Mouse (Mus musculus) natural killer cell, adult 2 months (primary cell): Measurements from ENCODE around the gene Coil.
A peak's percentile ranks its signal among the peaks of the same experiment; 100 is the strongest.

ENCODE experiments used
- DNase-seq, 2 experiments: peaks; one replicate each; pipeline ENCODE4 v3.0.0; 2022; ENCODE audit warnings: low spot score in 2 of 2

Coil gene

DNA sequence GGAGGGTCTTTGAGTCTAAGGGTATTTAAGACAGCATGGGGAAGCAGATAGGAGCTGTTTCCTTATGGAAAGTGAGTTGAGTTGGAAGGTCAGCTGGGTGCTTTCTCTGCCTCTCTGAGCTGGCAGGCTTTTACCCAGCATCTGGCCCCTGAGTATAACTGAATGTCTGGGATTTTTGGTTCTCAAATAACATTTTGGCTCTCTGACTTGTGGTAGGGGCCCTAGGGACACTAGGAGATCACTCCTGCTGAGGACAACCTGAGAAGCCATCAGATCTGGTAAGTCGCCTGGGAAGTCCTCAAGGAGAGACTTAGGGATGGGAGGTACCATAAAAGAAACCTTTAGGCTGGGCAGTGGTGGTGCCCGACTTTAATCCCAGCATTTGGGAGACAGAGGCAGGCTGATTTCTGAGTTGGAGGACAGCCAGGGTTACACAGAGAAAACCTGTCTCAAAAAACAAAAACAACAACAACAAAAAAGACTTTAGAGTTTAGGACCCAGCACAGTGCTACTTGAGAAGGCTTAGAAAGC is at the start of gene Coil:
Coil (plus strand) TSS at position 51 of the 531 bp plus-strand sequence.
- peak in 1 of 2 experiments; percentile 17 for DNase-seq

- DNase-seq, result no peak
Observed at GRCm38 (mm10) chr11:88926566-88926965, 43.5 kb upstream of the Coil start.

GRCm38 (mm10) chr11:88931692-88932530 is 38.1 kb upstream of the Coil start:
- DNase-seq, result no peak

GRCm38 (mm10) chr11:88933030-88933429 is 37.0 kb upstream of the Coil start:
- DNase-seq, result no peak

DNA sequence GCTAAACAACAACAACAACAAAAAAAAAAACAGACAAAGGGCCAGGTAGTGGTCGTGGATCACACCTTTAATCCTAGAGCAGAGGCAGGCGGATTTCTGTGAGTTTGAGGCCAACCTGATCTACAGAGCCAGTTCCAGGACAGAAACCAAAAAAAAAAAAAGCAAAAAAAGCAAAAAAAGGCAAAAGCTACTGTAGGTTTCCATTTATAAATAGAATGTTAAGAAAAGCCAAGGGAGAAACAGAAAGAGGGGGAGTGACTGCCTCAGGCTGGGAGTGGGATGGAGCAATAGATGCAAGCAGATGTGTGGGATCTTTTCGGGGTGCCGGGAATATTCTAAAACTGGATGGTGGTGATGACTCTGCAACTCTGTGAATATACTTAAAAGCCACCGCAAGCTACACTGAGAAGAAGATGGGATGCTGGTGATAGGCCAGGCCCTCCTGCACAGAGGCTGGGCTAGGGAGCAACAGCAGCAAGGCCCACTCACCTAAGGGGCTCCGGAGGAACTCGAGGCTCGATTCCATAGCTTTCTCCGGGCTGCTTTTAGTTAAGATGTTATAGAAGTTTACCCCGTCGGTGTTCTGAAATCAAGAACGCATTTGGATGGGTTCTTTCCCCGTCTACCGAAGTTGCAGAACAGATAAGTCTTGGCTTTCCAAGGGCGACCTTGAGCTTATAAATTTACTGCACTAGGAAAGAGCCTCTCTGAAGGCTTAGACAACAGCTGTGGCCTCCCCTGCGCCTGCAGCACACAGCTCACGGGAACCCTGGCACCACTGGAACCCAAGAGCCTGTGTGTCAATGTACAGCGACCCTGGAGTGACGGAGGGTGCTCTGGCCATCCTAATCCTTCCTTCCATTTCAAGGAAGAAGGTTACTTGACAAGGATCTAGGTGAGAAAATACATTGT is 35.7 kb upstream of the Coil start:
- DNase-seq, result no peak

- no peak for DNase-seq
Observed at GRCm38 (mm10) chr11:88937886-88938285, 32.2 kb upstream of the Coil start.

DNA sequence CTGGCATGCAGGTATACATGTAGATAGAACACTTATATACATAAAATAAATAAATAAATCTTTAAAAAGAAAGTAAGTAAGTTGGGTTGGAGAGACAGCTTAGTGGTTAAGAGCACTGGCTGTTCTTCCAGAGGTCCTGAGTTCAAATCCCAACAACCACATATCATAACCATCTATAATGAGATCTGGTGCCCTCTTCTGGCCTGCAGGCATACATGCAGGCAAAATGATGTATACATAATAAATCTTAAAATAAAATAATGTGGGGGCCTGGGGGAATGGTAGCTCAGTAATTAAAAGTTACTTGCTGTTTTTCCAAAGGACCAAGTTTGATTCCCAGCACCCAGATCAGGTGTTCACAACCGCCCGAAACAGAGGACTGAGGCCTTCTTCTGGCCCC is 31.3 kb upstream of the Coil start:
- DNase-seq, result no peak

DNA sequence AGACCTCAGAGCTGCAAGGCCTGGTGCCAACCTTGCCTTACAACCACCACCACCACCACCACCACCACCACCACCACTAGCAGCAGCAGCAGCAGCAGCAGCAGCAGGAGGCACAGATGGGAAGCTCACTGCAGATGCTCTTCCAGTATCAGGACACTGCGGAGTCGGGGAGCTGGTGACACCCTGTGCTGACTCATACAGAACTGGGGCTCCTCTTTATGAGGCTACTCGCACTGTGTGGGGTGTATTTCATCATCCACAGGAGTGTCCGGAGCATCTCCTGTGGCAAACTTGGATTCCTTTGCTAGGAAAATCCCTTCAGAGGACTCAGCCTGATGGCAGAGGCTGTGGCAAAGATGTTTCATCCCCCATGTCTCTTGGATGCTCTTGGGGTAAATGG is 30.4 kb upstream of the Coil start:
- no peak for DNase-seq

DNA sequence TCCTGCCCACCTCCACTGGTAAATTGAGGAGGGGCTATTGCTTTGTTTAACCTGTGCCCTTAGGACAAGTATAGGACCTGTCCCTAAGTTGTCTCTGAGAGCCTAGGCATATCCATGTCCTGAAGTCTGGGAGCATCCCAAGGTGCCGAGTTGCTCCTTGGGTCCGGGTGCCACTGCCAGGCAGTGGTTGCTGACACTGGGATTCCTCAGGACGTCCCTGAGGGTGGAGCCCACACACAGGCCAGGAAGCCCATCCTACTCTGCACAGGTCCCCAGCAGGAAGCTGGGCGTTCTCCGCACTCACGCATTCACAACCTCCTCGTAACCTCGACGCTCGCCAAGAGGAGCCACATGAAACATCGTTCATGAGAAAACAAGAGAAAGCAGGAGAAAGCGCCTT is 28.6 kb upstream of the Coil start:
- no peak for DNase-seq

DNA sequence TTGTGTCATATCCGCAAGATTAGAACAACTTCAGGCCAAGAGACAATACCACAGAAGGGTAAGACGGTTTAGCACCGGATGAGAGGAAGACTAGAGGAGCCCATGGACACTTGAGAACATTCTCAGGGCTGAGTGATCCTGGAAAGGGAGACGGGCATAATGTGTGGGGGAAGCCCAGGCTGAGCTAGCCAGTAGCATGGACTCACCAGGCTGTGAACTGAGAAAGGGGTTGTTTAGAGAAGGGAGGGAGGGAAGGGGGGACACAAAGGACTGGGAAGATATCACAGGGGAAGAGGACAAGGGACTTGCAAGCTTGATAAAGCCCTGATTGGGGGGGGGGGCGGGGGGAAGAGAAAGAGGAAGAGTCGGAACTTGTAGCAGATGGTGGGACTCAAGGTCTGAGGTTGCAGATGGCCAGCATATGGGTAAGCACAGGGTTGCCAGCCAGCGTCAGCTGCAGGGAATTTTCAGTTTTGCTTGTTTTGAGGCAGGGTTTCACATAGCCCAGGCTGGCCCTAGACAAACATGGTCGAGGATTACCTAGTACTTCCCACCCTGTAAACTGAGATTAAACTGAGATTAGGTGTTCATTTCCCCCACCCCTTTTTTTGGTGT is 24.0 kb upstream of the Coil start:
- DNase-seq, result no peak

GRCm38 (mm10) chr11:88948896-88949295 is 21.2 kb upstream of the Coil start:
- DNase-seq, result no peak

DNA sequence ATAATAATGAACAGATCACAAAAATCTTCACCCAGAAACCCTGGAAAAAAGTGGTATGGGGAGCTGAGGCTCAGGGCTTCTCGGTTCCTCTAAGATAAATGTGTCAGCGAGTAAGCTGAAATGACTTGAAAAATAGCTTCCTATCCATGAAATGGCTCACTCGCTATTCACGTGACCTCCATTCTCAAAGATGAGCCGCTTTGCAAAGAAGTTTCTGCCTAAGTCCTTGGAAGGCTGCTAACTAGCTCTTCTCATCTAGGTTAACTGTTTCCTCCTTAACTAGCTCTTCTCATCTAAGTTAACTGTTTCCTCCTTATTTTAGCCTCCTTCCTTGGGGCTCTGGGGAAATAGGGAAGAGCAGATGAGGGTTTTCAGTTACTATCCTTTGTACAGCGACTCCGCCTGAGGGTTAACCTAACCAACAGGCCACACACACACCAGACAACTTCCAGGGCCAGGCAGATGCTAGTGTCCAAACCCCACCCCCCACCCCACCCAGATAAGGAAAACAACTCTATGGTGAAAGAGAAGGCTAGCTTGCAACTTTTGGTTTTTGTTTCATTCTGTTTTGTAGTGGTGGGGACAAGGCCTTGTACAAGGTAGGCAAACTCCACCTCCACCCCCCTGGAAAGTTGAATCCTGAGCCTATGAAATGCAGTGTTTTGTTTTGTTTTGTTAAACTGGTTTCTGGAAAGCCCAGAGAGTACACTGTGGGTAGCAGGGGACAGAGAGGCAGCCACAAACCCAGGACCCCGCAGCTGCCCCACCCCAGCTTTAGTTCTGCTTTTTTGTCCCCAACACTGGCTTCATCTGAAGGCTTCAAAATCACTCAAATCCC is 20.0 kb upstream of the Coil start:
- peak in 1 of 2 experiments; percentile 27 for DNase-seq

GRCm38 (mm10) chr11:88950640-88951250 is 19.3 kb upstream of the Coil start:
- DNase-seq, result no peak

GRCm38 (mm10) chr11:88951576-88951975 is 18.5 kb upstream of the Coil start:
- DNase-seq, result no peak

DNA sequence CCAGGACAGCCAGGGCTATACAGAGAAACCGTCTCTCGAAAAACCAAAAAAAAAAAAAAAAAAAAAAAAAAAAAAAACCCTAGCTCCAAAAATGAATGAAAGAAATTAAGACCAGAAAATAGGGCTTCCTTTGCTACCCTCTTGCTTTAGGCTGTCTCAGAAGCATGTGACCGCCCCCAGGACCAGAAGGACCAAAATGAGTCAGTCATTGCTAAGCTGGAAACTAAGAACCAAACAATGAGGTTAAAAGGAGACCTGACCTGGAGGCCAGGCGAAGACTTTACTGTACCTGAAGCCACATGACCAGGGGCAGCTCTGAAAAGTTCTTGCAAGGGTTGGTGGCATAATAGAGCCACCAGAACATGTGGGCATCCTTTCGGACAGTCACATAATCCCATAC is 17.9 kb upstream of the Coil start:
- no peak for DNase-seq

- no peak for DNase-seq
Observed at GRCm38 (mm10) chr11:88953582-88953981, 16.5 kb upstream of the Coil start.

GRCm38 (mm10) chr11:88954803-88955202 is 15.2 kb upstream of the Coil start:
- DNase-seq, result peak; percentile 54 to 68

DNA sequence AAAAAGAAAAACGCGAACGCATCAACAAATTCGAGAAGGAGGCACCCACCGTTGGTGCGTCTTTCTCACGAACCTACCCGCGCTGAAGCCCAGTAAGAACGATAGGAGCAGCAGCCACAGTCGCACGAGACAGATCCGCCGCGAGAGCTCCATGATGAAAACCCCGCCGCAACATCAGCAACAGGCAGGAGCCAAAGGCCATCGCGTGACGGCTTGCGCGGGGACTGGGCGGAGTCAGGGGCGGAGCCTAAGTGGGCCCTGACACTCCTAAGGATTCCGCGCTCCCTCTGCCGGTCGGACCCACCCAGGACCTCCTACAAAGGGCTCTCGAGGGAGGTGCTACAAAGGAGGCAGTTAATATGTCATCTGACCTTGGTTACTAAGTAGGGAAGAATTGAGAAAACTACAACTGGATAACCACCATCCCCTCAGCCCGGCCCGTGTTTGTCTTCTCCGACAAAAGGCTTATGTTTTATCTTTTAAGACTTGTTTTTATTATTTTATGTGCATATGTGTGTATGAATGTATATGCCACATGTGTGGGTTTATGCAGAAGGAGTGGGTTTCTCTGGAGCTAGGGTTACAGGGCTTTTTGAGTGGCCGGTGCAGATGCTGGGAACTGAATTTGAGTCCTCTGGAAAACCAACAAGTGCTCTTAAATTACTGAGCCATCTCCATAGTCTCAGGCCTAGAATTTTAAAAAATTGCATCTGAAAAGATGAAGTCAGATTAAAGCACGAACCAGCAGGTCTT is 14.7 kb upstream of the Coil start, which contains the start of gene Scpep1:
Scpep1 (minus strand) TSS at position 249 of the 753 bp plus-strand sequence.
- peak; percentile 91 to 97 for DNase-seq

- no peak for DNase-seq
Observed at GRCm38 (mm10) chr11:88958851-88959250, 11.2 kb upstream of the Coil start.

- no peak for DNase-seq
Observed at GRCm38 (mm10) chr11:88966881-88967361, 3.1 kb upstream of the Coil start, which contains the start of gene Elobl. Gene Elobl (minus strand): TSS chr11:88966931.
